Mouse (Mus musculus) mouse embryonic stem cell (cell line): ENCODE measurements around the gene Ldah.
"Not testable (repeated sequence)": the region's sequence is repeated elsewhere in the genome, so short reads cannot be mapped to it uniquely, and the experiment has no call there.

ENCODE experiments used
- in situ Hi-C, 2 experiments: fragments of 300-500 bp; cut with MboI; formaldehyde crosslinking; loops; 1 replicate in 1 of 2; 3 replicates in 1 of 2; pipeline ENCODE4 v1.14.3; 2019 to 2020; ENCODE audit warnings: low sequenced_read_pairs in 2 of 2, low pct_unique_long_range_greater_than_20kb in 1 of 2, mixed read lengths in 1 of 2; ENCODE audit not compliant: unreplicated experiment in 1 of 2

The Ldah gene

DNA sequence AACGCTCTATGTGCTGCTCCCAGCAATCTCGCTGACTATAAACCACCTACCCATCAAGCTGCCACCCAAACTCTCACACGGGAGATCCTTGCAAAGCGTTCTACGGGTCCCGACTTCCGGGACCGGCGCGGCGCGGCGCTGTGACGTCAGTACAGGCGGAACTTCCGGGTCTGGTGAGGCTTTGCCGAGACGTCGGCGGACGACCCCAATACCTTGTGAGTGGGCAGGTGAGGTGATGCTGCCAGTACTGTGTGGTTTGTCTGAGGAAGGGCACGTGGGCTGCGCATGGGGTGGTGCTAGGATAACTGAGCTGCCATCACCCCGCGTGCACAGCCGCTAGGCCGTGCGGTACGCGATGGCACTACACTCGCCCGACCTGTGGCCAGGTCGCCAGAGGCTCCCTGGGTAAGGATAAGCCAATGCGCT is at the start of gene Ldah:
Ldah (plus strand) TSS at position 130 of the 426 bp plus-strand sequence.
- in situ Hi-C loops = no loop called here

GRCm38 (mm10) chr12:8167743-8168142 is 40.2 kb upstream of the Ldah start:
- in situ Hi-C loops = no loop called here

- in situ Hi-C loops = no loop called here
Measured at GRCm38 (mm10) chr12:8180921-8181320, 27.0 kb upstream of the Ldah start.

GRCm38 (mm10) chr12:8181744-8182143 is 26.2 kb upstream of the Ldah start:
- in situ Hi-C loops = no loop called here

GRCm38 (mm10) chr12:8184518-8184917 is 23.4 kb upstream of the Ldah start:
- in situ Hi-C loops = no loop called here

- in situ Hi-C loops = no loop called here
Measured at GRCm38 (mm10) chr12:8188161-8188560, 19.7 kb upstream of the Ldah start.

GRCm38 (mm10) chr12:8188796-8189535 is 18.9 kb upstream of the Ldah start:
- in situ Hi-C loops = not testable (repeated sequence)

DNA sequence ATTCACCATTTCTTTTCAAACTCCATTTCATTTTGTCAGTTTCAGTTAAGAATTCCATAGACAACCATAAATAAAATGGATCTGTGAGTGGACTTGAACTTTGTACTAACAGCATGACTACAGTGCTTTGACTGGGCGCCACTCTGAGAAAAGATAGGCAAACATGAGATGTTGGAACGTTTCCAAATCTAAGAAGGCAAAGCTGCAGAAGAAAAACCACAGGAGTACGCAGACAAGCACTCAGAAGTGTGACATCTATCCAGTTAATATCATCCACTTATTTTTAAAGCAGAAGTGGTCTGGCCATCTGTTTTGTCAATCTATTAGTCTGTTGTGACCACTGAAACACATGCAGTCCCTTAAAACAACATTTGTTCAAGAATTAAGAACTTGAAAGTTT is 18.2 kb upstream of the Ldah start:
- in situ Hi-C loops = no loop called here

- in situ Hi-C loops = no loop called here
Measured at GRCm38 (mm10) chr12:8205721-8206120, 2.2 kb upstream of the Ldah start.

GRCm38 (mm10) chr12:8207578-8207977 is 329 bp upstream of the Ldah start:
- in situ Hi-C loops = no loop called here

DNA sequence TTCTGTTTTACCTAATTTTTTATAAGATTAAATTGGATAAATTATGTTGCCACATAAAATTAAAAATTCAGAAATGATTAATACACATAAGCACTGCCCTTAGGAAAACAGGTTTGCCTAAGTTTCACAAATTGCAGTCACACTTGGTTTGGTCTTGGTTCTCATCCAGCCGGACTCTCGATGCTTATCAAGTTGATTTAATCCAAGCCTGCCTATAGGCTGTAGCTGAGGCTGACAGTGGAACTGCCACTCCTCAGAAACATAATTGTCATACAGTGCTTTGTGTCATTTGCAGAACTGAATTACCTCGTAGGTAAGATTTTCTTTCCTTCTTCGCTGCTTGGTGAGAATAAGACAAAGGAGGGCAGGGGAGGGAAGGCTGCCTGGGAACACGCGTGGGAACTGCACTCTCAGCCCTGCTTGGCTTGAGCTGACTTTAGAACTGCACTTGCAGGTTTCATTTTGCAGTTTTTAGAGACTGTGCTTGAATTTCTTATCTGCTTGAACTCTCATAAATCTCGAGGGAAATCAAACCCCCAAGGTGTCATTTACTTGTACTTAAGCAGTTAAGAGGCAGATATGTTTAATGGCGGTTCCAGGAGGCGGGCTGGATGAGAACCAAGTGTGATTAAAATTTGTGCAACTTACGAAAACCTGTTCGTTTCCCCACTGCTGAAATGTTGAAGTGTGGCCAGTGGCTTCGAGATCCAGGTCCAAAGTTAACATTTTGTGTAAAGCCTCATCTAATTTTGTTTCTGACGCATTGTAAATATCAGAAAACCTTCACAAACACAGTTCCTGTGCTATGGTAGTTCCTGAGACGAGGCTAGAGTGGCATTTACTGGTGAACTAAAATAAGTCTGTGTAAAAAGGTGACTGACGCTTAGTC is 8.7 kb downstream of the Ldah start:
- in situ Hi-C loops = no loop called here

DNA sequence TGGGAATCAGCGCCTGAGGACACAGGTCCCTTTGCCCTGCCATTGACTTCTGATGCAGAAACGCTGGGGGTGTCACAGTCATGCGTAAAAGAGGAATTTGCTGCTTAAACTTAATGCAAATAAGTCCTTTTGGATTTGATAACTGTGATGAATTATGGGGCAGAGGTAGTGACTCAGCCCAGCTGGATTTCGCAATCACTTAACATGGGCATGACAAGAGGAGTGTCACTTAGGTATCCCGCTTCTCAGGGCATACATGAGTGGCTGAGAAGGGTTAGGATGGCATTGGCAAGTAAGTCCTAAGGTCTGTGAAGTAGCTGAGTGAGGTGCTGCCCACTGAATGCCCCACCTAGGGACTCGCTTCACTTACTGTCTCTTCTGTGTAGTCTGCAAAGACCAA is 15.1 kb downstream of the Ldah start:
- in situ Hi-C loops = no loop called here

DNA sequence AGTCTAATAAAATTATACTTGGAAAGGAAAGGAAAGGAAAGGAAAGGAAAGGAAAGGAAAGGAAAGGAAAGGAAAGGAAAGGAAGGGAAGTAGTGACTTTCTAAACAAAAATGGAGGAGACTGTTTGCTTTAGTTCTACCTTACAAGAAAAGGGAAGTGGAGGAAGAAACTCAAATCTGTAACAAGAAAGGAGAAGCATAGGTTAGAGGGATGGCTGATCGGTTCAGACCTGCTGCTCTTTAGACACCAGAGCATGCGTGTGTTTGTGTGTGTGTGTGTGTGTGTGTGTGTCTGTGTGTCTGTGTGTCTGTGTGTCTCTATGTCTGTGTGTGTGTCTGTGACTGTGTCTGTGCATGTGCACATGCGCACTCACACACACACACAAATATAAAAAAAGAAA is 23.2 kb downstream of the Ldah start:
- in situ Hi-C loops = loop anchor here in 1 of 2 experiments (10.0 kb wide), 1 partner anchor 176 kb away; no protein-coding TSS in a partner anchor

- in situ Hi-C loops = loop anchor here in 1 of 2 experiments (10.0 kb wide), 1 partner anchor 178 kb away; no protein-coding TSS in a partner anchor
Measured at GRCm38 (mm10) chr12:8232679-8233078, 24.8 kb downstream of the Ldah start.

DNA sequence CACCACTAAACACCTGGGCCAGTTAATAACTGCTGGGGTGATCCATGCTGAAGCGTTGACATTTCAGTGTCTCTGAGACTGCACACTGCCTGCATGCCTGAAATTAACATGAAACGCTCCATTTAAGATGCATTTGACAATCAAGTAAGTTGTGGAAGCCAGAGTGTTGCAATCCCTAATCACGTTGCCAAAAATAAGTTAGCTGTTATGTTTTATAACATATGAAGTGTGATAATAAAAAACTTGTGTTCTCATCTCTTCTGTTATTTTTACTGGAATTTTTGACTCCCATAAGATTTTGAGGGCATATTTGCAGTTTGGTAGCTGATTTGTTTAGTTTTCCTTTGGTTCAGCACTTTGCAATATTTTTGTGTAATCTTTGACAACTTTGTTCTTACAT is 34.3 kb downstream of the Ldah start:
- in situ Hi-C loops = no loop called here

DNA sequence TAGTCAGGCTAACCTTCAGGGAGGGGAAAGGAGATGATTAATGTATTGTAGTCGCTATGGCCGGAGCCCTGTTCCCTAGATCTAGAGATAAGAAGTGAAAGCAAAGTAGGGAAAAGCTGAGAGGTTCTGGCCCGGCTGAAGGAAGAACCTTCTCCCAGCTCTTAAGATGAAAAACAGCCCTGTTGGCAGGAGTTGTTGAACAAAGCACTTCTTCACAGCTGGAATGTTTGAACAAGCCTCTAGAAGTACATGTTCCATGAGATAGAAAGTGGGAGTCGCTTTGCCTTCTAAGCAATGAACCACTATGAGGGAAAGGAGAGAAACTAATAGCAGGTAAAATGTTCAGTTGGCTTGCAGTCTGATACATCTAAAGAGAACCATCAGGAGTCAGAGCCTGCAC is 36.8 kb downstream of the Ldah start:
- in situ Hi-C loops = no loop called here

- in situ Hi-C loops = no loop called here
Measured at GRCm38 (mm10) chr12:8260297-8260696, 52.4 kb downstream of the Ldah start.

DNA sequence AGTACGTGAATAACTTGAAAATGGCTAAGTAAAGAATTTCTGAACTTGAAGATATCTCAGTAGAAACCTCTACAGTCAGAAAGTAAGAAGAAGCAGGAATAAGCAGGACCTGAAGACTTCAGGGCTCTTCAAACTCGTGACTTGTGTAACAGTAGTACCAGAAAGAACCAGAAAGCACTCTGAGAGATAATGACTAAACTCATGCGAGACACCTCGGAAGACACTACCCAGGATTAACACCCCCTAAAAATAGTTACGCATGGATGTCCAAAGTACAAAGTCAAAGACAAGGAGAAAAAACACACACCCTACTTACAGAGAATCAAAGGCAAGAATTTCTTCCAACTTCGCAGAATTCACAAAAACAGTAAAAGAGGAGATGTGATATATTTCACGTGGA is 58.4 kb downstream of the Ldah start:
- in situ Hi-C loops = no loop called here

DNA sequence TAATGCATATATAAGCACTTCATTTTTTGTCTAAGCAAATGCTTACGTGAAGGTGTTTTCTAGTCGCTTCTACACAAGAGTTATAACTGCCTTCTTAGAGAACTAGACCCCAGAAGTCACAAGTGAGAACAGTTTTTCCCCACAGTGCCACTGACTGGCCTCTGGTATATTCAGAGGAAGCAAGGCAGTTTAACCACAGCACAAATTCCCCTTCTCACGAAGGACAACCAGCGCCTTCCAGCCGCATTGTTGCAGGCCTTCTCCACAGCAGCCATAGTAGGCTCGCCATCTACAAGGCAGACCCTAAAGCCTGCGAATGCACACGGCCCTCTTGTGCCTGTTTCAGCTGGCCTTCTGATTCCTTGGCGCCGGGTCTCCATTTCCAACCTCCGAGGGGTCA is 61.7 kb downstream of the Ldah start:
- in situ Hi-C loops = no loop called here

DNA sequence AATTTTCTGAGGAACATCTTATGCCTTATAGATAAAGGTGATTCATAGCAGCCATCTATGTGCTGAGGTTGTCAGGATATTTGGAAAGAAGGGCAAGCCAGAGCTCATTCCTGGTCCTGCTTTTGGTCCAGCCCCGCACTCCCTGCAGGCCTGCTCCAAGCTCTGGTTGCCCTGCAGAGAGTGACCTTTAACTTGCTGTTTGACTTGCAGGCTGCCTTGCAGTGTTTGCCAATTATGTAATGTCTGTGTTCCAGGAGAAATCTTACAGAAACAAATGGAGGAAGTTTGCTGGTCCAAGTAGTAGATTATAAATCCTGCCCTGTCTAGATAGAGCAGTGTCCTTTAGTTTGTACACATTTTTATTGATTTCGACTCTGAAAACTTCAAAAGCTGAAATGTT is 63.5 kb downstream of the Ldah start:
- in situ Hi-C loops = no loop called here
